Mouse (Mus musculus) forebrain, embryonic 15.5 days (tissue): ENCODE data around the gene Nptx2. TPM values are rescaled to one million over a fixed set of nuclear protein-coding genes. Genes with fewer than 3 reads are reported as not detected.

ENCODE experiments used
- ATAC-seq: fragments of 200-750 bp; cut with Nextera tagmentation; replicated peaks from 2 replicates; pipeline ENCODE4 v1.8.0; 2017; ENCODE audit warnings: mild to moderate bottlenecking, moderate TSS enrichment, moderate library complexity
- H3K27ac ChIP-seq: fragments of 300-500 bp; sonication (generic); replicated peaks from 2 replicates; pipeline ENCODE4 v1.5.1; 2015; ENCODE audit warnings: mild to moderate bottlenecking, inconsistent platforms
- H3K27me3 ChIP-seq: fragments of 300-500 bp; sonication (generic); 2 replicates; pipeline ENCODE4 v1.6.1; 2015; ENCODE audit warnings: inconsistent platforms
- H3K36me3 ChIP-seq: fragments of 300-500 bp; sonication (generic); 2 replicates; pipeline ENCODE4 v1.6.1; 2015; ENCODE audit warnings: mild to moderate bottlenecking, inconsistent platforms
- H3K4me1 ChIP-seq: fragments of 300-500 bp; sonication (generic); 2 replicates; pipeline ENCODE4 v1.6.1; 2015; ENCODE audit warnings: inconsistent platforms
- H3K4me2 ChIP-seq: fragments of 300-500 bp; sonication (generic); replicated peaks from 2 replicates; pipeline ENCODE4 v1.6.1; 2015; ENCODE audit warnings: mild to moderate bottlenecking, inconsistent platforms
- H3K4me3 ChIP-seq: fragments of 300-500 bp; sonication (generic); 2 replicates; pipeline ENCODE4 v1.5.1; 2015; ENCODE audit warnings: mild to moderate bottlenecking, inconsistent platforms
- H3K9ac ChIP-seq: fragments of 300-500 bp; sonication (generic); replicated peaks from 2 replicates; pipeline ENCODE4 v1.6.1; 2015; ENCODE audit warnings: mild to moderate bottlenecking, inconsistent platforms
- H3K9me3 ChIP-seq: fragments of 300-500 bp; sonication (generic); 2 replicates; pipeline ENCODE4 v1.6.1; 2016; ENCODE audit warnings: inconsistent platforms
- WGBS: fragments of 180-500 bp; shearing (Covaris S2); methylation state at CpG from one replicate; pipeline ENCODE4 v1.1.7; 2015; ENCODE audit warnings: mixed read lengths; 5-methylcytosine and 5-hydroxymethylcytosine counted together
- polyA plus RNA-seq: library from polyadenylated mRNA; unstranded; fragments of >200 nt; fragmentation: Nextera tagmentation; extraction: Ambion mirVana; gene quantifications from 2 replicates; pipeline ENCODE4 v1.2.1, GENCODE M21; 2015

Gene Nptx2
- polyA plus RNA-seq, 1 experiment from 2014 or later, result 3.4 TPM

GRCm38 (mm10) chr5:144594796-144595195 is 49.1 kb downstream of the Nptx2 start:
- Histone ChIP-seq H3K4me2 (no peak overlapping the region), H3K27me3 (no peaks in the 10 kb centered on the region), H3K27ac (no peak overlapping the region), H3K36me3 (no peaks in the 10 kb centered on the region), H3K4me3 (no peak overlapping the region), H3K9me3 (no peaks in the 10 kb centered on the region), H3K4me1 (peaks cover 9% of the 10 kb centered on the region), H3K9ac (no peak overlapping the region)
- 94% methylated on average over 9 of the region's 9 CpGs for WGBS
- ATAC-seq, result no peak

Other genes starting within 250 kb of the Nptx2 start
- gene Baiap2l1, start 187.8 kb upstream of the Nptx2 start, polyA plus RNA-seq, result 1.3 and 1.7 TPM in 2 replicates
- 132 and 153 TPM in 2 replicates for gene Tmem130, start 215.9 kb downstream of the Nptx2 start, polyA plus RNA-seq
- gene Trrap, start 221.8 kb downstream of the Nptx2 start, polyA plus RNA-seq, result 75.8 and 82.2 TPM in 2 replicates